Mouse (Mus musculus) stomach, postnatal 0 days (tissue): ENCODE results near the gene Gm21936.
"Not testable (repeated sequence)": the region's sequence is repeated elsewhere in the genome, so short reads cannot be mapped to it uniquely, and the experiment has no call there.

Source experiments
- CTCF ChIP-seq: IDR thresholded peaks from 2 replicates; pipeline ENCODE4 v1.5.1; 2016; ENCODE audit warnings: antibody characterized with exemption, low read depth, mild to moderate bottlenecking, moderate library complexity
- EP300 ChIP-seq: optimal IDR thresholded peaks from 2 replicates; pipeline ENCODE3; 2016; ENCODE audit warnings: antibody characterized with exemption

DNA sequence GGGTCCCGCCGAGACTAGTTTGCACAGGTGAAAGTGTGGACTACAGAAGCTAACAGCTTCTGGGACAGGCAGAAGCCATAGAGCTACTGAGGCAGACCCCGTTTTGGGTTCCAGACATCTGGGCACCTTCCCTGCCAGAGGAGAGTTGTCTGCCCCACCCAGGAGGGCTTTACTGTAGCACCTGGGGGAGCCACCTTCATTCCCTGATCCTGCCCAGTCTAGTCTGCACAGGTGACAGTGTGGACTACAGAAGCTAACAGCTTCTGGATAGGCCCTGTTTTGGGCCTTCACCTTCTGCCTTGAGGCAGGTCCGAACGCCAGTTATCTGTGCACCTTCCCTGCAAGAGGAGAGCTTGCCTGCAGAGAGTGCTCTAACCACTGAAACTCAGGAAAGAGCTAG lies 2.7 kb downstream of the Gm21936 start:
- not testable (repeated sequence) for TF ChIP-seq CTCF, EP300
